Mouse (Mus musculus) neural tube, embryonic 12.5 days (tissue): ENCODE data around the gene Map3k20. TPM values are rescaled to one million over a fixed set of nuclear protein-coding genes. Genes with fewer than 3 reads are reported as not detected.

Experiments used
- ATAC-seq: fragments of 200-750 bp; cut with Nextera tagmentation; 2 replicates; pipeline ENCODE4 v1.8.0; 2017; ENCODE audit warnings: low read depth, mild to moderate bottlenecking, moderate TSS enrichment, moderate library complexity; ENCODE audit not compliant: low FRiP score
- H3K27ac ChIP-seq: fragments of 300-500 bp; sonication (generic); 2 replicates; pipeline ENCODE4 v1.5.1; 2016
- H3K27me3 ChIP-seq: fragments of 300-500 bp; sonication (generic); replicated peaks from 2 replicates; pipeline ENCODE4 v1.6.1; 2016; ENCODE audit warnings: mild to moderate bottlenecking
- H3K36me3 ChIP-seq: fragments of 300-500 bp; sonication (generic); 2 replicates; pipeline ENCODE4 v1.6.1; 2016; ENCODE audit warnings: mild to moderate bottlenecking
- H3K4me1 ChIP-seq: fragments of 300-500 bp; sonication (generic); 2 replicates; pipeline ENCODE4 v1.6.1; 2016
- H3K4me2 ChIP-seq: fragments of 300-500 bp; sonication (generic); replicated peaks from 2 replicates; pipeline ENCODE4 v1.6.1; 2016; ENCODE audit warnings: mild to moderate bottlenecking
- H3K4me3 ChIP-seq: fragments of 300-500 bp; sonication (generic); 2 replicates; pipeline ENCODE4 v1.5.1; 2016
- H3K9ac ChIP-seq: fragments of 300-500 bp; sonication (generic); 2 replicates; pipeline ENCODE4 v1.6.1; 2016; ENCODE audit warnings: mild to moderate bottlenecking
- H3K9me3 ChIP-seq: fragments of 300-500 bp; sonication (generic); 2 replicates; pipeline ENCODE4 v1.6.1; 2016; ENCODE audit warnings: mild to moderate bottlenecking
- WGBS: fragments of 180-500 bp; shearing (Covaris S2); methylation state at CpG from one replicate; pipeline ENCODE4 v1.1.7; 2016; 5-methylcytosine and 5-hydroxymethylcytosine counted together
- polyA plus RNA-seq: library from polyadenylated mRNA; unstranded; fragments of >200 nt; fragmentation: Nextera tagmentation; extraction: Ambion mirVana; gene quantifications from 2 replicates; pipeline ENCODE4 v1.2.1, GENCODE M21; 2016

Gene Map3k20
- polyA plus RNA-seq, 1 experiment from 2014 or later = 6.8 TPM

DNA sequence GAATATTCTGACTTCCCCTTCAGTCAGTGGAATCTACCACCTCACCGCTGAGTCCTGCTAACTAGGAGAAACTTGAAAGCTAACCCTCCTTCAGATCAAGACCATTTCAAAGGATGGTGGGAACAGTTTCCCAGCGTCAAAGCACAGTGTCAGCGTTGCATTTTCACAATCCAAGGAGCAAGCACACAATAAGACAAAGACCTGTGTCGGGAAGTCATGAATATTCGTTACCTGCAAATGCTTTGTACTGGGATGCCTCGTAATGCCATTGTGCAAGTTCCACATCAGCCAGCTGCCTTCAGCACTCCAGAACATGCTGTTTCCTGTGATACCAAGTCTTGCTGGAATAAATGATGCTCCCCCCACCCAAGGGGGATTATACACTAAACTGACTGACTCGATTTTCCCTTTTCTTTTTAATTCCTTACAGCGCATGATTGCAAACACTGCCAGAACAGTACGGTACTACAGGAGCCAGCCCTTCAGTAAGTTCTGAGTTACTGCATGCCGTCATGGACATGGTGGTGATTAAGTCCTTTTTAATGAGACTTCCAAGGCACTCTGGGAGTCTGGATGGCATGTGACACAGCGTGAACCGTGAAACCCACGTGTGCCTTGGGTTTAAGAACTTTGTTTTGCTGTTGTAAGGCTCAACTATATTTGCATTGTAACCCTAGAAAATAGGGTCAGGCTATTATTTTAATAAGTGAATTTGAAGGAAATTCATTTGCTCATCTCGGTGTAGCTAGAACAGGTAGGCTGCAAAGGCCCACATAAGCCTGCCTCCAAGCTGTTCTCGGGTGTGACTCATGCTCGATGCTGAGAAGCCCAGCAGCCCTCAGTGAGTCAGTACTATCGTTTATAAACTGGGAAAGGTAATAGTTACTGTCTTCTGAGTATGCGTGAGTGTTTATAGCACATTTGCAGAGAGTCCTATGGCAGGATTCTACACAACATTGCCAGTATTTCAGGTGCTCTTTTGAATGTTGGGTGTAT, 32.6 kb upstream of the Map3k20 start:
- no peak overlapping the region for H3K4me2 ChIP-seq
- peaks cover 11% of the 10 kb centered on the region for H3K4me1 ChIP-seq
- no peak overlapping the region for H3K9ac ChIP-seq
- no peaks in the 10 kb centered on the region for H3K27me3 ChIP-seq
- no peaks in the 10 kb centered on the region for H3K9me3 ChIP-seq
- WGBS = 57% methylated on average over 18 of the region's 18 CpGs
- ATAC-seq = no peak
- H3K36me3 ChIP-seq = no peaks in the 10 kb centered on the region
- no peak overlapping the region for H3K4me3 ChIP-seq
- no peak overlapping the region for H3K27ac ChIP-seq

DNA sequence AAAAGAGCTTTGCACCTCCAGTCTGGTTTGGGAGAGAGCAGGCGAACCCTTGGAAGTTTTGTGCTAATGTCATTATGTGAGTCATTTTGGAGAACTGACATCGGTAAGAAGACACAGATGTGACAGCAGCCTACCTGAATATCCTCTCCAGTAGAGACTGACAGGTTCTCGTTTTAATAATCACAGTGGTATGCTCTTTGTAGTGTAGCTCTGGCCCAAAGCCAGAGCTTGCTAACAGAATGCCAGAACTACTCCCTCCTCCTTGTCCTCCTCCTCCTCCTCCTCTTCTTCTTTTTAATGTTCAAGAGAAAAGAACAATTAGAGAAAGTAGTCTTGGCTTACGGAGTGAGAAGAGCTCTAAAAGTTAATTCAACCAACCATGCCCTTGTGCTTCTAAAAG, 31.6 kb upstream of the Map3k20 start:
- Histone ChIP-seq H3K9ac (no peak overlapping the region), H3K27ac (no peak overlapping the region), H3K36me3 (no peaks in the 10 kb centered on the region), H3K4me2 (no peak overlapping the region), H3K4me3 (no peak overlapping the region), H3K4me1 (peaks cover 11% of the 10 kb centered on the region), H3K27me3 (no peaks in the 10 kb centered on the region), H3K9me3 (no peaks in the 10 kb centered on the region)
- ATAC-seq = no peak
- 80% methylated on average over 4 of the region's 4 CpGs for WGBS

DNA sequence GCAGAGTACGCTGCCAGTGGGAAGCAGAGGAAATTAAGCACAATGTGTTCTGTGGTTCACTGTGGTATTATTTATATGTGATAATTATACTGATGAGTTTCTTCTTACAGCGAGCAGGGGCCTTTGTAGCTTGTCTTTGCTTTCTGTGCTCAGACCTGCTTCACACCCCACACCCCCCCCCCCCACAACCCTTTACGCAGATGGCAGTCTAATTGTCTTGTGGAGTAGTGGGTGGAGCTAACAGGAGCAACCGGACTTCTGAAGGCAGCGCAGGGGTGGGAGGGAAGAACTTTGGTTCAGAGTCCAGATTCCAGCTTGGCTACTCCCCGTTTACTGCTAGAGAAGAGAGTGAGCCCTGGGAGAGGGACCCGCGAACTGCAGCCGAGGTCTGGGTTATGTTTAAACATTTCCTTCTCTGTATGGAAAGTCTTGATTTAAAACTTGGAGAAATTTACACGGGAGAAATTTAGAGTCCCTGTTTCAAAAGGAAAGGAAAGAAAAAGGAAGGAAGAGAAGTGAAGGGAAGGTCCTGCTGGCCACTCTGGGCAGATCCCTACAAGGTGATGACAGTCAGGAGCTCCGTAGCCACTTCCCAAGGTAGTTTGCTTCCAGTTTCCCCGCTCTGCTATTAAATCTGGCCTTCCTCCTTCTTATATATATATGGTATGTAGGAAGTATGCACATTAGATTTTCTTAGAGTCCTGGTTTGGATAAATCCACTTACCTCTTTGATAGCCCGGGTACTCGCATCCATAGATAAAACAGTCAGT, 30.4 kb upstream of the Map3k20 start:
- H3K9me3 ChIP-seq = no peaks in the 10 kb centered on the region
- H3K4me1 ChIP-seq = peaks cover 11% of the 10 kb centered on the region
- H3K4me3 ChIP-seq = no peak overlapping the region
- no peak overlapping the region for H3K9ac ChIP-seq
- no peaks in the 10 kb centered on the region for H3K36me3 ChIP-seq
- ATAC-seq = no peak
- WGBS = 29% methylated on average over 14 of the region's 14 CpGs
- peak overlapping the region; percentile 38 for H3K4me2 ChIP-seq
- H3K27ac ChIP-seq = no peak overlapping the region
- no peaks in the 10 kb centered on the region for H3K27me3 ChIP-seq

DNA sequence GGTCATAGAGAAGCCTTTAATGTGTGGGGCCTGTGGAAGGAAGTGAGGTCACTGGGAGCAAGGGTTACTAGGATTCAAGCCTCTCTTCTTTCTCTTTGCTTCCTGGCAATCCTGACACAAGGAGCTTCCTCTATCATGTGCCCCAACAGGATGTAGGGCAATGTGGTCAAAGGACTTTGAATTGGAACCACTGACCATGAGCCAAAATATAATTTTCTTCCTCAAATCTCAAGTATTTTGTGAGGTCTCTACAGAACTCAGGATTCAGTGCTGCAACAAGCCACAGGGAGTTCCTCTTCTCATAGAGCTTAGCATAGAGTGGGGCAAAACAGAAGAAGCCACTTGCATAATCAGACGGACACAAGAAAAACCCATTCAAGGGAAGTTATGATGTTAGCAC, 24.7 kb upstream of the Map3k20 start:
- H3K4me1 ChIP-seq = no peaks in the 10 kb centered on the region
- 91% methylated on average over 1 of the region's 1 CpGs for WGBS
- no peak overlapping the region for H3K4me2 ChIP-seq
- H3K9me3 ChIP-seq = no peaks in the 10 kb centered on the region
- H3K4me3 ChIP-seq = no peak overlapping the region
- H3K27me3 ChIP-seq = no peaks in the 10 kb centered on the region
- no peak overlapping the region for H3K27ac ChIP-seq
- ATAC-seq = no peak
- H3K9ac ChIP-seq = no peak overlapping the region
- no peaks in the 10 kb centered on the region for H3K36me3 ChIP-seq

DNA sequence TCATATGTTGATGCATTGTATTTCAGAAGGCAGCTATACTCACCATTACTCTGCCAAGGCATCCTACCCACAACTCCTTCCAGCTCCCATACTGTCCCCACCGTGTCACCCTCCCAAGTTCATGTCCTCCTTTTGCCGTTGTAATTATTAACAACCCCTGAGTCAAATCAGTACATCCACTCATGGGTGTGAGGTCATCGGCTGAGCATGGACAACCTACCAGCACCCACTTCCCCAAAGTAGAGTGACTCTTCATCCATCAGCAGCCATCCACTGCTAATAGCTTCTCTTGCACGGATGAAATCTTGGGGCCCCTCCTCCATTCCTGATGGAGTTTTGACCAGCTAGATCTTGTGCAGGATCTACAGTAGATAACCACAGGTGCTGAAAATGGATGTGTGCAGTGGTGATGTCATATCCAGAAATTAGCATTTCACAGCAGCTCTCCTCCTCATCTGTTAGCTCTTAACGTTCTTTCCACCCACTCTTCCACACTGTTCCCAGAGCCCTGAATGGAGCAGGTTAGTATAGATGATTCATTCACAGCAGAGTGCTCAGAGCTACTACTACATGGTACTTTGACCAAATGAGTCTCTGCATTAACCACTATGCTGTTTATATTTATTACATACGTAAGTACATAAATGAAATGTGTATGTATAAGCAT, 22.5 kb upstream of the Map3k20 start:
- H3K36me3 ChIP-seq = no peaks in the 10 kb centered on the region
- H3K27me3 ChIP-seq = no peaks in the 10 kb centered on the region
- no peak overlapping the region for H3K27ac ChIP-seq
- H3K9ac ChIP-seq = no peak overlapping the region
- ATAC-seq = no peak
- H3K4me2 ChIP-seq = no peak overlapping the region
- WGBS = 88% methylated on average over 6 of the region's 6 CpGs
- H3K4me1 ChIP-seq = no peaks in the 10 kb centered on the region
- H3K4me3 ChIP-seq = no peak overlapping the region
- H3K9me3 ChIP-seq = no peaks in the 10 kb centered on the region

DNA sequence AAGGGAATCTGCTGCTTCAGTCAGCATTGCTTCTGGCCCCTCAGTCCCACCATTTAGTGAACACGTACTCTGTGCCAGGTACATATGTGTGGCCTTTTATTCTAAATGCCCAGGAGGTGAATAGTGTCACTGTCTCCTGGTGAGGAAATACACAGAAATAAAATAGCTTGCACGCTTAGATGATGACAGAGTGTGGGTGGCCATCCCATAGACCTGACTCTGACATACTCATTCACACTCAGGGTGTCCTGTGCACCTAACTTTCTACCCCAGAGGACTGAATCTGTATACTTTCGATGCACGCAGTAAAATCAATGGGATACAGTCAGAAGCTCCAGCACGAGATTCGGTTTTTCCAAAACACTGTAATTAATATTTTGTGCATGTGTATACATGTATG, 18.0 kb upstream of the Map3k20 start:
- no peak overlapping the region for H3K27ac ChIP-seq
- H3K27me3 ChIP-seq = no peaks in the 10 kb centered on the region
- H3K9ac ChIP-seq = no peak overlapping the region
- H3K9me3 ChIP-seq = no peaks in the 10 kb centered on the region
- no peak overlapping the region for H3K4me3 ChIP-seq
- H3K4me2 ChIP-seq = no peak overlapping the region
- WGBS = 89% methylated on average over 6 of the region's 6 CpGs
- no peaks in the 10 kb centered on the region for H3K4me1 ChIP-seq
- H3K36me3 ChIP-seq = no peaks in the 10 kb centered on the region
- no peak for ATAC-seq

DNA sequence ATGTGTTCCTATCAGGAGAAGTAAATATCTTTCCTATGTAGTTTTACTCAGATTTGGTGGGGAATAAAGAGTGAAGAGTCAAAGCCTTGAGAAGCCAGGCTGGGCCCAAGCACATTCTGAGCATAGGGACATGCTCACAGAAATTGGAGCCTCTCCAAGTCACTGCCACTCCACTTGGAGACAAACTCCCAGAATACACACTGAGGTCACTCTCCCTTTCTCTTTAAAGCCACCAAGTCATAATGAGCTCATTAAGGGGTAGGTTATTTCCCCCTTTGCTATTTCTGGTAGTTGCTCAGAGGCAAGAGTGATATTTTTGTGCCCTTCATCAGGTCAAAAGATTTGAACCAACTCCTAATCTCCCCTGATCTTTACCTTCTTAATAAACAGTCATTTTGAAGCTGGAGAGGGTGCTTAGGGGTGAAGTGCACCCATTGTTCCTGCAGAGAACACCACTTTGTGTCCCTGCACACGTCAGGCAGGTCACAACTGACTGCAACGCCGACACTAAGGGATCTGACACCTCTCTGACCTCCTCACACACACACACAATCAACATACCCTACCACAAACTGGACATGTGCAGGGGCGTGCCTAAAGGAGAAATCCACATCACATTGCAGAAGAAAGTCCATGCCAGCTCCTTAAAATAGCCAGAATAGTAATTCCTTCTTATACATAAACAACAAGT, 15.6 kb upstream of the Map3k20 start:
- H3K9ac ChIP-seq = no peak overlapping the region
- no peaks in the 10 kb centered on the region for H3K27me3 ChIP-seq
- H3K4me1 ChIP-seq = no peaks in the 10 kb centered on the region
- no peak for ATAC-seq
- H3K9me3 ChIP-seq = no peaks in the 10 kb centered on the region
- H3K36me3 ChIP-seq = no peaks in the 10 kb centered on the region
- no peak overlapping the region for H3K4me2 ChIP-seq
- H3K4me3 ChIP-seq = no peak overlapping the region
- no peak overlapping the region for H3K27ac ChIP-seq
- WGBS = 77% methylated on average over 4 of the region's 4 CpGs

DNA sequence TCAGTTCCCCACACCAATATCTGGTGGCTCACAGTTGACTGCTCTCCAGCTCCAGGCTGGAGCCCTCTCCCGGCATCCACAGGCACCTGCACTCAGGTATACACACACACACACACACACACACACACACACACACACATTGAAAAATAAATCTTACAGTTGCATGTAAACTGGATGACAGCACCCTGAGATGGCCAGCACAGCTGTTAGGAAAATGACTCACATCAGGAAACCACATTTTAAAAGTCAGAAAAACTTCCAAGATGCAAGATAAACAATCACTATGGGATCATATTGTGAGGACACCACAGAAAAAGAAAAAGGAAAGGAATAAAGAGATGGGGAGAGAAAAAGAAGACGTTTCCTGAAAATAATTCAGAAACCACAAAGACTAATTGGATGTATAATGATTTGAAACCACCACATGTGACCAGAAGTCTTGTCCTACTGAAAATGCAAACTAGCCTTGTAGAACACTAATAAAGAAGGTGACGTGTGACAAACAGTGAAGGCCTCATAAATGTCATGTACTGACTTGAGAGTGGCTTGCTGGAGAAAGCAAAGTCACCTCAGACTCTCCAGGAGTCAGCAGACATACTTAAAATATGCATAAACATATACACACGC, 7.1 kb upstream of the Map3k20 start:
- ATAC-seq = no peak
- 75% methylated on average over 4 of the region's 4 CpGs for WGBS
- no peak overlapping the region for H3K27ac ChIP-seq
- no peak overlapping the region for H3K4me2 ChIP-seq
- no peaks in the 10 kb centered on the region for H3K9me3 ChIP-seq
- H3K4me1 ChIP-seq = no peaks in the 10 kb centered on the region
- no peak overlapping the region for H3K9ac ChIP-seq
- H3K4me3 ChIP-seq = no peak overlapping the region
- H3K36me3 ChIP-seq = no peaks in the 10 kb centered on the region
- no peaks in the 10 kb centered on the region for H3K27me3 ChIP-seq

DNA sequence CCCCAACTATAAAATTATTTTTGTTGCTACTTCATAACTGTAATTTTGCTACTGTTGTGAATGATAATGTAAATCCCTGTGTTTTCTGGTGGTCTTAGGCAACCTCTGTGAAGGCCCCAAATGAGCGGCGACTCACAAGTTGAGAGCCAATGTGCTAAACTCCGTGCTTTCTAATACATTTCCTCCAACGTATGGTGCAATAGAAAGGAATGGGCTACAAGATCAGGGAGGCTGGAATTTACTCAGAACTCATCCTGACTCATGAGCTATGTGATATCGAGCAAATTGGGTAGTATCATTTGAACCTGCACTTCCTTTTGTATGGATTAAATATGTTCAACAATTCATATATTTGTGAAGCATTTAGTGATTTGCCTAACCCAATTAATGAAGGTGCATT, 4.9 kb upstream of the Map3k20 start:
- H3K9ac ChIP-seq = no peak overlapping the region

DNA sequence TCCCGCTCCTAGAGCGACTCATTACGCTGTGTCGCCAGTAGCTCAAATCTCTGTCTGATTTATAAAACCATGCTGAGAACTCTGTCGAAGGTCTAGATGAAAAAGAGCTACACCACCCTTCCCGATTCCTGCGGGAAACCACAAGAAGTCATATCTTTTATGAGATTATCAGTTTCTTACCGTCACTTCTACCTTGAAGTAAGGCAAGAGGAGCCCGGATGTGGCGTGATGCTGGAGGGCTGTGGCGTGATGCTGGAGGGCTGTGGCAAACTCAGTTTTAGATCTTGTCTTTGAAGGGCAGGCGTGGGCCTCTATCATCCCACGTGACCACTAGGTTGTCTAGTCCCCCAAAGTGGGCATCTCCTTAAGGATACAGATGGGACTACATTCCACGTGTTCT, 3.5 kb upstream of the Map3k20 start:
- Histone ChIP-seq H3K9me3 (no peaks in the 10 kb centered on the region), H3K4me3 (no peak overlapping the region), H3K27me3 (no peaks in the 10 kb centered on the region), H3K27ac (no peak overlapping the region), H3K36me3 (no peaks in the 10 kb centered on the region), H3K4me1 (peaks cover 5% of the 10 kb centered on the region; the same call in 1 of the 2 replicates), H3K9ac (no peak overlapping the region), H3K4me2 (no peak overlapping the region)
- WGBS = 91% methylated on average over 14 of the region's 14 CpGs
- no peak for ATAC-seq

More for the DNA sequence above, 4.9 kb upstream of the Map3k20 start:
- Histone ChIP-seq H3K36me3 (no peaks in the 10 kb centered on the region), H3K27me3 (no peaks in the 10 kb centered on the region), H3K4me2 (no peak overlapping the region), H3K27ac (no peak overlapping the region), H3K4me3 (no peak overlapping the region), H3K4me1 (peaks cover 3% of the 10 kb centered on the region; the same call in 1 of the 2 replicates), H3K9me3 (no peaks in the 10 kb centered on the region)
- ATAC-seq = no peak
- 91% methylated on average over 5 of the region's 5 CpGs for WGBS

DNA sequence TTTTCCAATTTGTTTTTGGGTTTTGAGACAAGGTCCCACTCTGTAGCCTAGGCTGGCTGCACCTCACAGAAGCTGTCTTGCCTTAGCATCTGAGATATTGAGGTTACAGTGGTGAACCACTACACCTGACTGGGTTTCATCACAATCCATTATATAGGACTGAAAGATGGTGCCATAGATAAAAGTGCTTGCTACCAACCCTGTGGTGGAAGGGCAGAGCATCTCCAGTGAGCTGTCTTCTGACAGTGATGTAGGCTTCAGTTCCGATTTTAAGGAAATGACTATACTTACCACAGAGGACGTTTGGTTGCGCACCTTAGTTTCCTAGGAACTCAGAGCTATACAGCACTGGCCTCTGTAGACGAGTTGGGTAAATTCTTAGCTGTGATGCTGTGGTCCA, 2.7 kb upstream of the Map3k20 start:
- Histone ChIP-seq H3K27ac (no peak overlapping the region), H3K9ac (no peak overlapping the region), H3K4me1 (peaks cover 9% of the 10 kb centered on the region; the same call in 1 of the 2 replicates), H3K4me2 (no peak overlapping the region), H3K4me3 (no peak overlapping the region), H3K36me3 (no peaks in the 10 kb centered on the region), H3K27me3 (no peaks in the 10 kb centered on the region; the same call in 1 of the 2 replicates), H3K9me3 (no peaks in the 10 kb centered on the region)
- WGBS = 87% methylated on average over 4 of the region's 4 CpGs
- no peak for ATAC-seq
